Mouse (Mus musculus) neural tube, embryonic 13.5 days (tissue): ENCODE results near the gene Hist1h2ad. TPM values are rescaled to one million over a fixed set of nuclear protein-coding genes. Genes with fewer than 3 reads are reported as not detected.
"Not testable (repeated sequence)": the region's sequence is repeated elsewhere in the genome, so short reads cannot be mapped to it uniquely, and the experiment has no call there.

Experiments used
- ATAC-seq: fragments of 200-750 bp; cut with Nextera tagmentation; 2 replicates; pipeline ENCODE4 v1.8.0; 2017; ENCODE audit warnings: low read depth, mild to moderate bottlenecking, moderate TSS enrichment, moderate library complexity
- H3K27ac ChIP-seq: fragments of 300-500 bp; sonication (generic); replicated peaks from 2 replicates; pipeline ENCODE4 v1.5.1; 2015; ENCODE audit warnings: moderate library complexity, mild to moderate bottlenecking, inconsistent platforms
- H3K27me3 ChIP-seq: fragments of 300-500 bp; sonication (generic); 2 replicates; pipeline ENCODE4 v1.6.1; 2015; ENCODE audit warnings: mild to moderate bottlenecking, inconsistent platforms
- H3K36me3 ChIP-seq: fragments of 300-500 bp; sonication (generic); 2 replicates; pipeline ENCODE4 v1.6.1; 2015; ENCODE audit warnings: mild to moderate bottlenecking, inconsistent platforms
- H3K4me1 ChIP-seq: fragments of 300-500 bp; sonication (generic); replicated peaks from 2 replicates; pipeline ENCODE4 v1.6.1; 2015; ENCODE audit warnings: inconsistent platforms
- H3K4me2 ChIP-seq: fragments of 300-500 bp; sonication (generic); 2 replicates; pipeline ENCODE4 v1.6.1; 2015; ENCODE audit warnings: inconsistent platforms, mild to moderate bottlenecking, moderate library complexity
- H3K4me3 ChIP-seq: fragments of 300-500 bp; sonication (generic); 2 replicates; pipeline ENCODE4 v1.5.1; 2015; ENCODE audit warnings: mild to moderate bottlenecking, inconsistent platforms
- H3K9ac ChIP-seq: fragments of 300-500 bp; sonication (generic); 2 replicates; pipeline ENCODE4 v1.6.1; 2015; ENCODE audit warnings: moderate library complexity, mild to moderate bottlenecking, inconsistent platforms
- H3K9me3 ChIP-seq: fragments of 300-500 bp; sonication (generic); 2 replicates; pipeline ENCODE4 v1.6.1; 2016; ENCODE audit warnings: inconsistent platforms
- WGBS: fragments of 180-500 bp; shearing (Covaris S2); methylation state at CpG from one replicate; pipeline ENCODE4 v1.1.7; 2015; 5-methylcytosine and 5-hydroxymethylcytosine counted together
- polyA plus RNA-seq: library from polyadenylated mRNA; unstranded; fragments of >200 nt; fragmentation: Nextera tagmentation; extraction: Ambion mirVana; gene quantifications from 2 replicates; pipeline ENCODE4 v1.2.1, GENCODE M21; 2015

Hist1h2ad gene
- polyA plus RNA-seq, 1 experiment from 2014 or later: 1.3 TPM

DNA sequence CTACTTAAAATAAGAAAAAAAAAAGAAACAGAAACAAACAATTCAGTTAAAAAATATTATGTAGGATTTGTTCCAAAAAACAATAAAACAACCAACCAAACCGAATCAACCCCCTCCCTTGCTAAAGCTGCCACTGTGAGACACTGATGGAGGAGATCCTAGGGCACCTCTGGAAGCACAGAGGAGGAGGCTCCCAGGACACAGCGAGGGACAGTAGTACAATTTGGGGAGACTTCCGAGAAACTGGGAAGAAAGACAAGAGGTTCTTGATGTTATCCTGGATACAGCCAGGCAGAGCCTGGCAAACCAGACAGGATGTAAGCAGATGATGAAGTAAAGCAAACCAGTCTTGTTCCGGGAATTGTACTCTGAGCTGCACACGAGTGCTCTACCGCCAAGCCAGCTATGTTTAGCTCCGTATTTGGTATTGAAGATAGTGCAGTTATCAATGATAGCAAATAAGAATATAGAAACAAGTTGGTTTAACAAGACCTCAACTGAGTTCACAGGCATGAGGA is 29.1 kb downstream of the Hist1h2ad start:
- no peaks in the 10 kb centered on the region for H3K27me3 ChIP-seq
- H3K9me3 ChIP-seq: no peaks in the 10 kb centered on the region
- no peaks in the 10 kb centered on the region for H3K4me1 ChIP-seq
- no peaks in the 10 kb centered on the region for H3K36me3 ChIP-seq
- 81% methylated on average over 7 of the region's 7 CpGs for WGBS
- H3K27ac ChIP-seq: no peak overlapping the region
- ATAC-seq: no peak
- H3K4me2 ChIP-seq: no peak overlapping the region
- no peak overlapping the region for H3K4me3 ChIP-seq
- no peak overlapping the region for H3K9ac ChIP-seq

DNA sequence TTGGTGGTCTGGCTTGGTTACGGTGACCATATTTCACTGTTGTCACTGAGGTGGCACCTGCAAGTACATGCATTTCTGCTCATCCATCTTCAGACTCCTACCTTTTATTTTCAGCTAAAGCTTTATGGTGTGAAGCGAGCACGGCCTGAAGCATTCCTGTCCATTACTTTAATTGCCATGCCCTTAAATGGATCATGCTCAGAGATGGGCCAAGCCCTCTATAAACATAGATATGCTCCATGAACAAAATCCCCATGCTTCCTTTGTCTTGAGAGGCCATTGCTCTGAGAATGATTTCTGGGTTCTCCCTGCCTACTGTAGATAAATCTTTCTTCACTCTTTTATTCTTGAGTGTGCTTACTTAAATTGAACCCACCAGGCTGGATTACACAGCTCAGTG is 30.3 kb downstream of the Hist1h2ad start:
- H3K4me3 ChIP-seq: no peak overlapping the region
- ATAC-seq: no peak

DNA sequence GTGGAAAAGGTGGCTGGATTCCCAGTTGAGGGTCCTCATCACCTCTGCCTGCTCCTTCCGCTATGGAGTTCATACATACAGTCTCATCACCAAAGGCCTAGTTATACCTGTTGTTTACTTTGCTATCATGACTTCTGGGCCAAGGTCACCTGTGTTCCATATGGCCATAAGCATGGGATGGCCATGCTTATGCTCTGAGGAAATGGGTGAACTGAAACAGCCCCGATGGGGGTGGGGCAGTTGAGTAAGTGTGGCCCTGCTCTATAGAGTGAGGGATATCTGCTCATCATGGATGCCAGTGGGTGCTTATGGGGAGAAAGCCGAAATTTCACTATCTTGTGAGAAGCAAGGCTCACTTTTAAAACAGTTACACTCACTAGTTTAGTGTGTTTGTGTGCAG is 30.9 kb downstream of the Hist1h2ad start:
- Histone ChIP-seq H3K27ac (no peak overlapping the region), H3K4me2 (no peak overlapping the region), H3K9me3 (no peaks in the 10 kb centered on the region), H3K27me3 (no peaks in the 10 kb centered on the region), H3K4me1 (no peaks in the 10 kb centered on the region), H3K4me3 (no peak overlapping the region), H3K9ac (no peak overlapping the region), H3K36me3 (no peaks in the 10 kb centered on the region)
- WGBS: 87% methylated on average over 3 of the region's 3 CpGs
- no peak for ATAC-seq

More for the DNA sequence above, 30.3 kb downstream of the Hist1h2ad start:
- no peak overlapping the region for H3K4me2 ChIP-seq
- H3K4me1 ChIP-seq: no peaks in the 10 kb centered on the region
- no peaks in the 10 kb centered on the region for H3K36me3 ChIP-seq
- H3K9ac ChIP-seq: no peak overlapping the region
- H3K27ac ChIP-seq: no peak overlapping the region
- 86% methylated on average over 3 of the region's 3 CpGs for WGBS
- H3K9me3 ChIP-seq: no peaks in the 10 kb centered on the region
- no peaks in the 10 kb centered on the region for H3K27me3 ChIP-seq

DNA sequence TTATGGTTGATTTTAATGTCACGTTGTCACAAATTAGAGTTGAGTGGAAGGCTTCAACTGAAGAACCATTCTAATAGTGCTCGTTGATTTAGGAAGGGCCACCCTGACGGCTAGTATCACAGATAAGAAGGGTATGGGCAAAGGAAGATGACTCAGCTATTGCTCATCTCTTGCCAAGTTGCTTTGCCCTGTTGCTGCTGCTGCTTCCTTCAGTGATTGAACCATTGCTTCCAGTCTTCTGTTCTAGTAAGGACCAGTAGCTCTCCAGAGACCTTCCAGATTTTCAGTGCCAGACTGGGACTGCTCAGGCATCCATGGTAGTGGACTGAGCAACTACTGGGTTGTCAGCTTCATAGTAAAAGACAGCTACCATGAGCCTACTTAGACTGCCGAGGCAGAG is 35.0 kb downstream of the Hist1h2ad start:
- Histone ChIP-seq H3K36me3 (no peaks in the 10 kb centered on the region), H3K9me3 (no peaks in the 10 kb centered on the region), H3K4me2 (no peak overlapping the region), H3K4me3 (no peak overlapping the region), H3K27me3 (no peaks in the 10 kb centered on the region), H3K4me1 (no peaks in the 10 kb centered on the region), H3K27ac (no peak overlapping the region), H3K9ac (no peak overlapping the region)
- ATAC-seq: no peak
- WGBS: 89% methylated on average over 4 of the region's 4 CpGs

DNA sequence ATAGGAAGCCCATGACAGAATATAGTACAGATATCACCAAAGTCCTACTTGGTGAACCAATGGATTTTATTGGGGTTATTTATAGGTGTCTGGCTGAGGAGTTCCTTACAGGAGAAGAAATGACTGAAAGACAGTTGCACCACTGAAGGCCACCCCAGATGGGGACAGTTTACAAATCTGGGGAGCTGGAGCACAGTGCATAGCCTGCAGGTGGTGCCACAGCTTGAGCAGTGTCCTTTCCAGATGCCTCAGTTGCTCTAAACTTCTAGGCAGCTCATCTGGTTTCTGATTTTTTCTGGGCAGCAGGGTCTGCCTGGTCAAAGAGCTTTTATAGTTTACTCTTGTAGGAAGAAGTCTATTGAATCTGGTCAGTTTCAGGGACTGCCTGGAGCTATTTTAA is 35.7 kb downstream of the Hist1h2ad start:
- ATAC-seq: no peak
- H3K9ac ChIP-seq: no peak overlapping the region
- no peaks in the 10 kb centered on the region for H3K4me1 ChIP-seq
- no peaks in the 10 kb centered on the region for H3K36me3 ChIP-seq
- H3K4me2 ChIP-seq: no peak overlapping the region
- no peaks in the 10 kb centered on the region for H3K27me3 ChIP-seq
- H3K4me3 ChIP-seq: no peak overlapping the region
- H3K9me3 ChIP-seq: no peaks in the 10 kb centered on the region
- no peak overlapping the region for H3K27ac ChIP-seq

DNA sequence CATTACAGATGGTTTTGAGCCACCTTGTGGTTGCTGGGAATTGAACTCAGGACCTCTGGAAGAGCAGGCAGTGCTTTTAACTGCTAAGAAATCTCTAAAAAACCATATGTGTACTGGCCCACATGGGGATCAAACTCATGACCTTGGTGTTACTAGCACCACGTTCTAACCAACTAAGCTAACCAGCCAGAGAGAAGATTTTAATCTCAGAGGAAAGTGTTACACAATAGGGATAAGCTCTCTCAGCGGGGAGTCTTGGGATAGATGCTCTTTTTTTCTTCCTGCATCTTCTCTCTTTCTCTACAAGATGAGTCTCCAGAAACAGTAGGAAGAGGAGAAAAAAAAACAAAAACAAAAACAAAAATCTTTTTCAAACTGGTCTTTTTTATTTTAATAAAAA is 36.2 kb downstream of the Hist1h2ad start:
- Histone ChIP-seq H3K27me3 (no peaks in the 10 kb centered on the region), H3K4me3 (no peak overlapping the region), H3K9ac (no peak overlapping the region), H3K27ac (no peak overlapping the region), H3K4me2 (no peak overlapping the region), H3K9me3 (no peaks in the 10 kb centered on the region), H3K36me3 (no peaks in the 10 kb centered on the region), H3K4me1 (no peaks in the 10 kb centered on the region)
- ATAC-seq: no peak
- 79% methylated on average over 2 of the region's 2 CpGs for WGBS

DNA sequence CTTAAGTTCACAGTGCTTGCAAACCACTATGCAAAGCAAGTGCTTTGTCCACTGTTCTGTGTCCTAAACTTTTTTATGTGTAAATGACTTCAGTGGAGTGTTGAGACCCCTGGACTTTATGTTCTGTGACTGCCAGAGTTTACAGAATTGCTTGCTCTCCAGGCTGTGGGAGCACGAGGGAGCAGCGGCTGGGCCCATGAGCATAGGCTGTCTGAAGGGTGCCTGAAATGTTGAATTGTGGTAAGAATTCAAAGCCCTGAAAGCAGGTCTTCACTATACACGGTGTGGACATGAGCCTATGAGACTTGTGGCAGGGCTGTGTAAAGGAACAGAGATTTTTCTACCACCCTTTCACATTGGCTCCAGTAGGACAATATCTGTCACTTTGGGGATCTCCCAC is 37.5 kb downstream of the Hist1h2ad start:
- H3K27me3 ChIP-seq: no peaks in the 10 kb centered on the region
- H3K27ac ChIP-seq: no peak overlapping the region
- WGBS: 89% methylated on average over 3 of the region's 3 CpGs
- no peak overlapping the region for H3K4me2 ChIP-seq
- no peaks in the 10 kb centered on the region for H3K9me3 ChIP-seq
- no peak for ATAC-seq
- no peak overlapping the region for H3K9ac ChIP-seq
- H3K36me3 ChIP-seq: no peaks in the 10 kb centered on the region
- no peak overlapping the region for H3K4me3 ChIP-seq
- H3K4me1 ChIP-seq: no peaks in the 10 kb centered on the region

DNA sequence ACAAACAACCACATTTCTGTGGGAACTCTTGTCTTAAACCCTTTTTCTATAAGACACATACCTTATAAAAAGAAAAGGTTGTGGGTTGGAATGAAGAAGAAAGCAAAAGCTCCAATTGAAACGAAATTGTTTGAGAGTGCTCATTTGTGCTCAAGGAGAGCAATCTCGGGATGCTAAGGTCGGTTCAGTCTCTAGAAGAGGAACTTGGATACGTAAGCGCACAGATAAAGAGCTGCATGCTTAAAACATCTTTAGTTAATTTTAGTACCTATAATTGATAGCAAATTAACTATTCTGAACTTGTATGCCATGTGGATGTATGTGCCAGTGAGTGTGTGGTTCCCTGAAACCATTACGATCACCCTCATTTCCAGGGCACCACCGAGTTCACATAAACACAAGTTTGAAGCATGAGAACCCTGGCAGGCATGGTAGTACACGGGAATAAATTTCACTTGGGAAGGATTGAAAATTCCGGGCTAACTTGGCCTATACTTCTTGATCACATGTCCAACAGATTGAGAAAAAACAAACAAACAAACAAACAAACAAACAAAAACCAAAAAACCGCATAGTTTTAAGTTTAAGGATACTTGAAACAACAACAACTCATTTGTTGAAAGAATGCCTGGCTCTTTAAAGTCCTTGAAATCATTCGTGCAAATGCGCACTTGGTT is 46.0 kb downstream of the Hist1h2ad start:
- peak overlapping the region; percentile 76 for H3K9ac ChIP-seq
- H3K4me1 ChIP-seq: peaks cover 30% of the 10 kb centered on the region
- H3K27ac ChIP-seq: peak overlapping the region; percentile 95
- peak overlapping the region; percentile 52 for H3K4me3 ChIP-seq
- H3K27me3 ChIP-seq: no peaks in the 10 kb centered on the region
- no peak for ATAC-seq
- H3K9me3 ChIP-seq: no peaks in the 10 kb centered on the region
- WGBS: 54% methylated on average over 12 of the region's 12 CpGs
- H3K36me3 ChIP-seq: no peaks in the 10 kb centered on the region
- H3K4me2 ChIP-seq: peak overlapping the region; percentile 88

DNA sequence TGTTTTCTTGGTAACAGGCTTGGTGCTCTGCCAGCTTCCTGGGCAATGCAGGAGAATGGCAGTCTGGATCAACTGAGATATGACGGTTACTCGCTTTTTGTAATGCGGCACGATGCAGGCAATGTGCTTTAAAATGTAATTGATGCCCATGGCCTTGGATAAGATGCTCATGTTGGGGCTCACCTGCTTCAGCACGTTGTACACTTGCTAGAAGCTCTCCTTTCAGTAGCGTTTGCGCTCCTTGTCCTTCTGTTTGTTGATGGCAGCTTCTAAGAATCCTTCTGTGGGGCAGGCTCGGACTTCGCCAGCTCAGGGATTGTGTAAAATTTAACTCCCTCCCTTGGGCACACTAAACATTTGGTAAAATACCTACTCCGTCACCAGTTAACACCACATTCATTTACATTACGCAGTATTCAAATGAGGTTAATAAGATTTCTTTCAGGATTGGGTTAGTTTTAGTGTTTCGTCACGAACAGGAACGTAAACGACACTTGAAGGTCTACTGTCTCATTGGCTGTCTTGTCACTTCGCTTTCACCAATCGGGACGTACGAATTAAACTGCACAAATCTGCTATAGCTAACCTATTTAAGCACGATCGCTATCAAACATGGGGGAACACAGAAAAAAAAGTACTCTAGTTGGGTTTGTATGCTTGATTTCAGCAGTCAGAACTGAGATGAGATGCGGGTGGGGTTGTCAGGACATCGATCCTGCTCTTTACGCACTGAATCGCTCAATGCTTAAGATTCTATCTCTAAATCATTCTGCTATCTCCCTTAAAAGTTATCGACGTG is 46.8 kb downstream of the Hist1h2ad start, which contains the start of gene Hist1h2be:
Gene Hist1h2be, minus strand, starts transcription at position 392 of the 799 bp plus-strand sequence.
- peak within 1 kb of the TSS; percentile 52 for H3K4me3 ChIP-seq
- peak within 1 kb of the TSS; percentile 82 for H3K9ac ChIP-seq
- H3K4me1 ChIP-seq: peaks cover 30% of the 10 kb centered on the region
- peak within 1 kb of the TSS; percentile 88 for H3K4me2 ChIP-seq
- H3K36me3 ChIP-seq: no peaks in the 10 kb centered on the region
- peak; percentile 90 for ATAC-seq
- WGBS: 1% methylated on average over 27 of the region's 27 CpGs
- H3K9me3 ChIP-seq: no peaks in the 10 kb centered on the region
- H3K27me3 ChIP-seq: 0 out of 2 replicates have a peak, but pooled peaks cover 3% of the 10 kb centered on the region
- H3K27ac ChIP-seq: peak within 1 kb of the TSS; percentile 95

DNA sequence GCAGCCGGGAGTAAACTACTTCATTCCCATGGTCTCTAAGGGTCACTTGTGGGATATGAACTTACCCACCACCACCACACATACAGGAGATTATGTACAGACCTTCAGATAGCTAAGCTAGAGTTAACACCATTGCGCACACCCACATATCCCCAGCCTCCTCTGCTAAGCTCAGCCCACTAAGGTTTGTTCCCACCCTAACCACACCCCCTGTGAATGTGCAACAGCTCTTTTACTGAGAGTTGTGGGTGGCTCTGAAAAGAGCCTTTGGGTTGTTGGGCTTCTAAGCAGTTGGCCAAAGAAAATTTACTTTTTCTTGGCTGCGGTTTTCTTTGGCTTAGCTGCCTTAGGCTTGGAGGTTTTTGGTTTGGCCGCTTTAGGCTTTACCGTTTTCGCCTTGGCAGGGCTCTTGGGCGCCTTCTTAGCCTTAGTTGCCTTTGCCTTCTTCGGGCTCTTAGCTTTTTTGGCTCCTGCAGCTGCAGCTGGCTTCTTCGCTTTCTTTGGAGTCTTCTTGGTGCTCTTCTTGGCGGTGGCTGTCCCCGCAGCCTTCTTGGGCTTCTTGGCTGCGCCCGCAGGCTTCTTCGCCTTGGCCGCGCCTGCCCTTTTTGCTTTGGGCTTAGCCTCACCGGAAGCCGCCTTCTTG is 47.5 kb downstream of the Hist1h2ad start:
- WGBS: under 1% methylated on average over 18 of the region's 18 CpGs
- Histone ChIP-seq H3K4me2 (peak overlapping the region; percentile 88), H3K4me1 (peaks cover 30% of the 10 kb centered on the region), H3K9me3 (no peaks in the 10 kb centered on the region), H3K36me3 (no peaks in the 10 kb centered on the region), H3K4me3 (peak overlapping the region; percentile 52), H3K27me3 (0 out of 2 replicates have a peak, but pooled peaks cover 3% of the 10 kb centered on the region), H3K9ac (peak overlapping the region; percentile 82), H3K27ac (peak overlapping the region; percentile 95)
- peak; percentile 91 for ATAC-seq

DNA sequence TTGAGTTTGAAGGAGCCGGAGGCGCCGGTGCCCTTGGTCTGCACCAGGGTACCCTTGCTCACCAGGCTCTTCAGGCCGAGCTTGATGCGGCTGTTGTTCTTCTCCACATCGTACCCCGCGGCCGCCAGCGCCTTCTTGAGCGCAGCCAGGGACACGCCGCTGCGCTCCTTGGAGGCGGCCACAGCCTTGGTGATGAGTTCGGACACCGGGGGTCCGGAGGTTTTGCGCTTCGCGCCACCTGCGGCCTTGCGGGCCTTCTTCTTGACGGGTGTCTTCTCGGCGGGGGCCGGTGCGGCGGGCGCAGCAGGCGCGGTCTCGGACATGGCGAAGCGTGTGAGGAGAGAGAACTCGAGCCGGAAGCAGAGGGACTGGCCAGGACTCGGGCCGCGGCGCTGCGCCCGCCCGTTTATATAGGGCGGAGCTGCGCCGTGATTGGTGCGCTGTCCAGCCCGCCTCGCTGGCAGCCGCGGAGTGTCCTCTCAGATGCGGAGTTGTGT is 48.0 kb downstream of the Hist1h2ad start, which contains the start of gene Hist1h1e:
Gene Hist1h1e, minus strand, starts transcription at position 384 of the 497 bp plus-strand sequence.
- Histone ChIP-seq H3K9ac (peak within 1 kb of the TSS; percentile 82), H3K4me1 (peaks cover 30% of the 10 kb centered on the region), H3K27ac (peak within 1 kb of the TSS; percentile 95), H3K4me2 (peak within 1 kb of the TSS; percentile 88), H3K4me3 (peak within 1 kb of the TSS; percentile 52)
- not testable (repeated sequence) for H3K9me3 ChIP-seq, H3K27me3 ChIP-seq, H3K36me3 ChIP-seq
- WGBS: under 1% methylated on average over 53 of the region's 53 CpGs
- peak; percentile 91 for ATAC-seq
